Mouse (Mus musculus) adrenal gland, adult 8-10 months (tissue): ENCODE data around the gene Man1c1. TPM values are rescaled to one million over a fixed set of nuclear protein-coding genes. Genes with fewer than 3 reads are reported as not detected.

Source experiments
- DNase-seq: peaks from one replicate; pipeline ENCODE4 v3.0.0; 2022
- total RNA-seq, 4 experiments: library from RNA; stranded (reverse); gene quantifications; 2 replicates each; pipeline ENCODE4 v1.2.4; 2022

Gene Man1c1
- total RNA-seq, 4 experiments from 2014 or later: 15.3 to 41.3 (median 29.9) TPM

- DNase-seq: no peak
These were observed 102.1 kb downstream of the Man1c1 start for GRCm38 (mm10) chr4:134601981-134602380.

GRCm38 (mm10) chr4:134601404-134601803 lies 102.7 kb downstream of the Man1c1 start:
- no peak for DNase-seq

- DNase-seq: no peak
These were observed 103.3 kb downstream of the Man1c1 start for GRCm38 (mm10) chr4:134600777-134601176.

GRCm38 (mm10) chr4:134600060-134600459 lies 104.0 kb downstream of the Man1c1 start:
- DNase-seq: no peak

- no peak for DNase-seq
These were observed 107.0 kb downstream of the Man1c1 start for GRCm38 (mm10) chr4:134596816-134597692.

- no peak for DNase-seq
These were observed 109.2 kb downstream of the Man1c1 start for GRCm38 (mm10) chr4:134594731-134595439.

GRCm38 (mm10) chr4:134592442-134592841 lies 111.6 kb downstream of the Man1c1 start:
- no peak for DNase-seq

GRCm38 (mm10) chr4:134591506-134592061 lies 112.5 kb downstream of the Man1c1 start:
- peak; percentile 72 for DNase-seq

GRCm38 (mm10) chr4:134590227-134590926 lies 113.7 kb downstream of the Man1c1 start:
- DNase-seq: no peak

GRCm38 (mm10) chr4:134589786-134590185 lies 114.3 kb downstream of the Man1c1 start:
- no peak for DNase-seq

- DNase-seq: no peak
These were observed 115.1 kb downstream of the Man1c1 start for GRCm38 (mm10) chr4:134588951-134589350.

- DNase-seq: no peak
These were observed 115.8 kb downstream of the Man1c1 start for GRCm38 (mm10) chr4:134588287-134588686.

GRCm38 (mm10) chr4:134587636-134588197 lies 116.4 kb downstream of the Man1c1 start:
- DNase-seq: peak; percentile 74

- DNase-seq: no peak
These were observed 117.5 kb downstream of the Man1c1 start for GRCm38 (mm10) chr4:134586631-134587030.

- DNase-seq: no peak
These were observed 118.0 kb downstream of the Man1c1 start for GRCm38 (mm10) chr4:134586126-134586525.

GRCm38 (mm10) chr4:134583513-134583912 lies 120.6 kb downstream of the Man1c1 start:
- DNase-seq: no peak

- no peak for DNase-seq
These were observed 122.7 kb downstream of the Man1c1 start for GRCm38 (mm10) chr4:134581365-134581764.

- DNase-seq: no peak
These were observed 123.5 kb downstream of the Man1c1 start for GRCm38 (mm10) chr4:134580351-134581148.

- no peak for DNase-seq
These were observed 124.5 kb downstream of the Man1c1 start for GRCm38 (mm10) chr4:134579620-134580019.

- no peak for DNase-seq
These were observed 124.9 kb downstream of the Man1c1 start for GRCm38 (mm10) chr4:134579212-134579611.

- DNase-seq: no peak
These were observed 125.7 kb downstream of the Man1c1 start for GRCm38 (mm10) chr4:134578407-134578806.
